Mouse (Mus musculus): ENCODE measurements at regions not wholly inside any gene's neighbourhood (a gene's known extent, or its start where the extent isn't known, plus 50 kb on each side); places are given as distances from the start of the nearest gene placed in this dataset.

- TF ChIP-seq CTCF (IDR thresholded peaks at IDR 0.05; ENCODE audit: low read depth) (no peak), EP300 (IDR thresholded peaks at IDR 0.05; ENCODE audit: low read depth) (no peak)
These were observed 178.6 kb upstream of the Ift57 start for GRCm38 (mm10) chr16:49520411-49520810.

Measured in liver, postnatal 0 days (tissue).